Mouse (Mus musculus) hindbrain, embryonic 16.5 days (tissue): Measurements from ENCODE around the gene Plekhs1. TPM values are rescaled to one million over a fixed set of nuclear protein-coding genes. Genes with fewer than 3 reads are reported as not detected.

ENCODE experiments used
- ATAC-seq: fragments of 200-750 bp; cut with Nextera tagmentation; 2 replicates; pipeline ENCODE4 v1.8.0; 2017; ENCODE audit warnings: moderate TSS enrichment, moderate library complexity
- H3K27ac ChIP-seq: fragments of 300-500 bp; sonication (generic); 2 replicates; pipeline ENCODE4 v1.5.1; 2014; ENCODE audit warnings: low read depth, mild to moderate bottlenecking, control low read depth, low read length, moderate library complexity
- H3K27me3 ChIP-seq: fragments of 300-500 bp; sonication (generic); replicated peaks from 2 replicates; pipeline ENCODE4 v1.6.1; 2014; ENCODE audit warnings: low read length; ENCODE audit not compliant: control insufficient read depth, insufficient read depth
- H3K36me3 ChIP-seq: fragments of 300-500 bp; sonication (generic); 2 replicates; pipeline ENCODE4 v1.6.1; 2014; ENCODE audit warnings: mild to moderate bottlenecking, low read length, moderate library complexity, mixed read lengths; ENCODE audit not compliant: control insufficient read depth, insufficient read depth
- H3K4me1 ChIP-seq: fragments of 300-500 bp; sonication (generic); 2 replicates; pipeline ENCODE4 v1.6.1; 2014; ENCODE audit warnings: low read depth, low read length; ENCODE audit not compliant: control insufficient read depth, insufficient read depth
- H3K4me2 ChIP-seq: fragments of 300-500 bp; sonication (generic); 2 replicates; pipeline ENCODE4 v1.6.1; 2014; ENCODE audit warnings: mild to moderate bottlenecking, low read length, control low read depth, moderate library complexity
- H3K4me3 ChIP-seq: fragments of 300-500 bp; sonication (generic); 2 replicates; pipeline ENCODE4 v1.5.1; 2014; ENCODE audit warnings: mild to moderate bottlenecking, low read length, control low read depth, moderate library complexity
- H3K9ac ChIP-seq: fragments of 300-500 bp; sonication (generic); 2 replicates; pipeline ENCODE4 v1.6.1; 2014; ENCODE audit warnings: low read depth, mild to moderate bottlenecking, control low read depth, low read length, moderate library complexity
- H3K9me3 ChIP-seq: fragments of 300-500 bp; sonication (generic); 2 replicates; pipeline ENCODE4 v1.6.1; 2014; ENCODE audit warnings: mild to moderate bottlenecking, low read length, moderate library complexity; ENCODE audit not compliant: control insufficient read depth
- WGBS: fragments of 180-500 bp; shearing (Covaris S2); extraction: QIAGEN DNeasy Blood & Tissue Kit; methylation state at CpG from one replicate; pipeline ENCODE4 v1.1.7; 2014; 5-methylcytosine and 5-hydroxymethylcytosine counted together
- polyA plus RNA-seq: library from polyadenylated mRNA; unstranded; fragments of >200 nt; fragmentation: Nextera tagmentation; extraction: Ambion mirVana; gene quantifications from 2 replicates; pipeline ENCODE4 v1.2.1, GENCODE M21; 2015

The Plekhs1 gene
- polyA plus RNA-seq, 1 experiment from 2014 or later: 0.25 TPM

- H3K4me1 ChIP-seq: no peaks in the 10 kb centered on the region
- H3K9me3 ChIP-seq: no peaks in the 10 kb centered on the region
- H3K4me3 ChIP-seq: no peak overlapping the region
- H3K36me3 ChIP-seq: no peaks in the 10 kb centered on the region
- no peak overlapping the region for H3K27ac ChIP-seq
- no peaks in the 10 kb centered on the region for H3K27me3 ChIP-seq
- no peak overlapping the region for H3K4me2 ChIP-seq
- ATAC-seq: no peak
- no peak overlapping the region for H3K9ac ChIP-seq
- WGBS: 70% methylated on average over 10 of the region's 10 CpGs
Measured at GRCm38 (mm10) chr19:56432706-56433105, 28.7 kb upstream of the Plekhs1 start.

- H3K4me3 ChIP-seq: no peak overlapping the region
- H3K9me3 ChIP-seq: no peaks in the 10 kb centered on the region
- no peaks in the 10 kb centered on the region for H3K4me1 ChIP-seq
- no peak overlapping the region for H3K27ac ChIP-seq
- 95% methylated on average over 7 of the region's 7 CpGs for WGBS
- H3K27me3 ChIP-seq: no peaks in the 10 kb centered on the region
- H3K9ac ChIP-seq: no peak overlapping the region
- ATAC-seq: no peak
- H3K4me2 ChIP-seq: no peak overlapping the region
- H3K36me3 ChIP-seq: no peaks in the 10 kb centered on the region
Measured at GRCm38 (mm10) chr19:56433581-56433980, 27.9 kb upstream of the Plekhs1 start.

GRCm38 (mm10) chr19:56436380-56436779, 25.1 kb upstream of the Plekhs1 start:
- no peak overlapping the region for H3K4me2 ChIP-seq
- H3K27ac ChIP-seq: no peak overlapping the region
- no peaks in the 10 kb centered on the region for H3K9me3 ChIP-seq
- no peak overlapping the region for H3K9ac ChIP-seq
- 86% methylated on average over 13 of the region's 13 CpGs for WGBS
- H3K4me3 ChIP-seq: no peak overlapping the region
- H3K27me3 ChIP-seq: no peaks in the 10 kb centered on the region
- ATAC-seq: no peak
- H3K36me3 ChIP-seq: no peaks in the 10 kb centered on the region
- no peaks in the 10 kb centered on the region for H3K4me1 ChIP-seq

- Histone ChIP-seq H3K4me1 (no peaks in the 10 kb centered on the region), H3K36me3 (no peaks in the 10 kb centered on the region), H3K27me3 (no peaks in the 10 kb centered on the region), H3K4me3 (no peak overlapping the region), H3K27ac (no peak overlapping the region), H3K4me2 (no peak overlapping the region), H3K9ac (no peak overlapping the region), H3K9me3 (no peaks in the 10 kb centered on the region)
- ATAC-seq: no peak
- 86% methylated on average over 7 of the region's 7 CpGs for WGBS
Measured at GRCm38 (mm10) chr19:56438357-56439071, 22.9 kb upstream of the Plekhs1 start.

GRCm38 (mm10) chr19:56439072-56439434, 22.4 kb upstream of the Plekhs1 start:
- H3K4me3 ChIP-seq: no peak overlapping the region
- no peaks in the 10 kb centered on the region for H3K36me3 ChIP-seq
- H3K27me3 ChIP-seq: no peaks in the 10 kb centered on the region
- no peaks in the 10 kb centered on the region for H3K4me1 ChIP-seq
- no peak overlapping the region for H3K9ac ChIP-seq
- no peak for ATAC-seq
- 91% methylated on average over 6 of the region's 6 CpGs for WGBS
- H3K27ac ChIP-seq: no peak overlapping the region
- no peaks in the 10 kb centered on the region for H3K9me3 ChIP-seq
- H3K4me2 ChIP-seq: no peak overlapping the region

GRCm38 (mm10) chr19:56443445-56443844, 18.0 kb upstream of the Plekhs1 start:
- no peak for ATAC-seq
- Histone ChIP-seq H3K4me1 (no peaks in the 10 kb centered on the region), H3K4me3 (no peak overlapping the region), H3K4me2 (no peak overlapping the region), H3K27ac (no peak overlapping the region), H3K36me3 (no peaks in the 10 kb centered on the region), H3K9ac (no peak overlapping the region), H3K27me3 (no peaks in the 10 kb centered on the region), H3K9me3 (no peaks in the 10 kb centered on the region)
- WGBS: 76% methylated on average over 14 of the region's 14 CpGs

GRCm38 (mm10) chr19:56448784-56449183, 12.7 kb upstream of the Plekhs1 start:
- ATAC-seq: no peak
- no peaks in the 10 kb centered on the region for H3K4me1 ChIP-seq
- 93% methylated on average over 4 of the region's 4 CpGs for WGBS
- H3K9me3 ChIP-seq: no peaks in the 10 kb centered on the region
- H3K4me3 ChIP-seq: no peak overlapping the region
- no peak overlapping the region for H3K4me2 ChIP-seq
- H3K36me3 ChIP-seq: no peaks in the 10 kb centered on the region
- H3K27ac ChIP-seq: no peak overlapping the region
- H3K27me3 ChIP-seq: no peaks in the 10 kb centered on the region
- H3K9ac ChIP-seq: no peak overlapping the region

GRCm38 (mm10) chr19:56449537-56449936, 11.9 kb upstream of the Plekhs1 start:
- 90% methylated on average over 8 of the region's 8 CpGs for WGBS
- Histone ChIP-seq H3K27me3 (no peaks in the 10 kb centered on the region), H3K9me3 (no peaks in the 10 kb centered on the region), H3K27ac (no peak overlapping the region), H3K4me2 (no peak overlapping the region), H3K9ac (no peak overlapping the region), H3K4me3 (no peak overlapping the region), H3K36me3 (no peaks in the 10 kb centered on the region), H3K4me1 (no peaks in the 10 kb centered on the region)
- ATAC-seq: no peak

GRCm38 (mm10) chr19:56450892-56451291, 10.5 kb upstream of the Plekhs1 start:
- WGBS: 89% methylated on average over 5 of the region's 5 CpGs
- no peak for ATAC-seq

More at GRCm38 (mm10) chr19:56450892-56451291, 10.5 kb upstream of the Plekhs1 start:
- H3K9me3 ChIP-seq: no peaks in the 10 kb centered on the region
- no peak overlapping the region for H3K9ac ChIP-seq
- no peak overlapping the region for H3K4me3 ChIP-seq
- no peaks in the 10 kb centered on the region for H3K36me3 ChIP-seq
- H3K27me3 ChIP-seq: no peaks in the 10 kb centered on the region
- no peaks in the 10 kb centered on the region for H3K4me1 ChIP-seq
- H3K27ac ChIP-seq: no peak overlapping the region
- H3K4me2 ChIP-seq: no peak overlapping the region
